Mouse (Mus musculus) lung, postnatal 0 days (tissue): ENCODE data around the gene Shq1.

Experiments
- CTCF ChIP-seq: IDR thresholded peaks from 2 replicates; pipeline ENCODE4 v1.5.1; 2016; ENCODE audit warnings: antibody characterized with exemption, mild to moderate bottlenecking
- EP300 ChIP-seq: IDR thresholded peaks from 2 replicates; pipeline ENCODE4 v1.6.1; 2016; ENCODE audit warnings: antibody characterized with exemption, mild to moderate bottlenecking, control low read depth

DNA sequence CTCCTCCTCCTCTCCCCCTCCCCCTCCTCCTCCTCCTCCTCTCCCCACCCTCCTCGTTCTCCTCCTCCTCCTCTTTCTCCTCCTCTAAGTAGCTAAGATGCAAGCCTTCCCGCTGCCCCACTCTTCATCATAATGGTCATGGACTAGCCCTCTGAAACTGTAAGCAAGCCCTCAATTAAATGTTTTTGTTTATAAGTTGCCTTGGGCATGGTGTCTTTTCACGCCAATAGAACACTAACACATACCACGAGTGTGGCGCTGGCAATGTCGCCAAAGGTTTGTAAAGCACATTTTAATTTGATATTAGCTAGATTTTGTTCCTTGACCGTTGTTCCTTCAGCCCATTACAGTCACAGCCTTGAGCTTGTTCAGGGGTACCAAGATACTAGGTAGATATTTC, 5.5 kb upstream of the Shq1 start:
- no peak for TF ChIP-seq CTCF
- TF ChIP-seq EP300: no peak
